Mouse (Mus musculus): ENCODE data around the gene Best1.
A peak's percentile ranks its signal among the peaks of the same experiment; 100 is the strongest.

Gene Best1

DNA sequence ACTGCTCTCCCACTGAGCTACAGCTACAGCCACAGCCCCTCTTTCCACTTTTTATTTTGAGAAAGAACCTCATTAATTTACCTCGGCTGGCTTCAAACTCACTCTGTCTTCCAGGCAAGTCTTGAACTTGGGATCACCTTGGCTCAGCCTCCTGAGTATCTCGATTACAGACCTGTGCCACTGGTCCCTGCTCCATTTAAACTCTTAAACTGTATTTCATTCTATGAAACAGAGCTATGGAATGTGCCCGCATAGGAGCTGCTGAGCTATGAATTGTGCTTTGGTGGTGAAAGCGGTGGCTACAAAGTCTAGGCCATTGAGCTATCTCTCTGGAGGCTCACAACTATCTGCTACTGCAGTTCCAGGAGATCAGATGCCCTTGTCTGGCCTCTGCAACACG lies 43.5 kb downstream of the Best1 start:
- DNase-seq (ENCODE audit: low read depth) = peak; percentile 51

GRCm38 (mm10) chr19:9956624-9957388 lies 44.6 kb downstream of the Best1 start:
- no peak for DNase-seq (ENCODE audit: low read depth)

DNA sequence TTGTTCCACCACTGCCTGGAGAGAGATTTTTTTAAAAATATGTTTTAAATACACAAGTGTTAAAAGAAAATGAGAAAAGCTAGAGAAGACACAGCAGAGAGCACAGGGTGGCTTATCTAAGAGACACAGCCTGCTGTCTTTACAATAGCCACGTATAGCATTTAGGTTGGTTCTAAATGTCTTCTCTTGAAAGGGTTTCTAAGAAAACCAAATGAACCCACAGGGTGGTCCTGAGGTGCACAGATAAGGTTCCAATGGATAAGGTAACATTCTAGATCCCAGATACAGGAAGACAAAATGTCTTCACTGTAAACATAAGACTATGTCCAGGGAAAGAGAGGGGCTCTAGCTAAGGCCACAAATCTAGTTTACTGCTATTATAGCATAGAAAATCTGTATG lies 46.0 kb downstream of the Best1 start:
- DNase-seq (ENCODE audit: low read depth) = no peak

DNA sequence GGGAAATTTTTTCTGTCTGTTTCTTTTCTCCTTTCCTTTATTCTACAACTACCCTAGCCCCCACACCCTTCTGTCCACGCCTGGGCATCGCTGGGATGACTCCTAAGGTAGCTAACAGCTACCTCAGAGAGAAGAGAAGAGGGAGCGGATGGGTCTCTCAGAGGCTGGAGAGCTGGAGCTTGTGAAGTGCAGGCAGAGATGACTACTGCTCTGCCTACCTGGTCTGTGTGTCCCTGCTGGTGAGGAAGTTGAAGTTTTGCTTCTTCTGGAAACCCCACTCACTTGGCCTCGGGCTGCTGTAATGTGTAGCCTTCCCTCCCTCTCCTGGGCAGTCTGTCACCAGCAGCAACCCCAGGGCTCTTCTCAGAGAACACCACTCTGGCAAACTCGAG lies 46.6 kb downstream of the Best1 start:
- peak; percentile 77 for DNase-seq (ENCODE audit: low read depth)

GRCm38 (mm10) chr19:9954055-9954810 lies 47.2 kb downstream of the Best1 start:
- peak; percentile 100 for DNase-seq (ENCODE audit: low read depth)

DNA sequence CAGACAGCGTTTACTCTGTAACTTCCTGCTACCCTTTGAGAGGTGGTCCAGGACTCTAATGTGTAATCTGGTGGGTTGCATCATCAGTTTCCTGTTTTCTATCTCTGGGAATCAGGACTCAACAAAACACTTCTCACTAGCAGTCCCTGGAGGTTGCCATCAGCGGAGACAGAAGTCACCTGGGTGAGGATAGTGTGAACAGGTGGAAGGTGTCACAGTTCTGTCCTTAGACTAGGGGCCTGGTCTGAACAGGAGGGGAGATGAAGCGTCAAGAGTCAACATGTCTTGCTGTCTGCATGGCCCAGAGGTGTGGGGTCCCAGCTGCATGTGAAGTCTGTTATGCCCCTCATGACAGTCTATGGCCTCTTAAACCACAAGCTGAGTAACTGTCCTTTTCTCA lies 48.5 kb downstream of the Best1 start:
- DNase-seq (ENCODE audit: low read depth) = no peak

DNA sequence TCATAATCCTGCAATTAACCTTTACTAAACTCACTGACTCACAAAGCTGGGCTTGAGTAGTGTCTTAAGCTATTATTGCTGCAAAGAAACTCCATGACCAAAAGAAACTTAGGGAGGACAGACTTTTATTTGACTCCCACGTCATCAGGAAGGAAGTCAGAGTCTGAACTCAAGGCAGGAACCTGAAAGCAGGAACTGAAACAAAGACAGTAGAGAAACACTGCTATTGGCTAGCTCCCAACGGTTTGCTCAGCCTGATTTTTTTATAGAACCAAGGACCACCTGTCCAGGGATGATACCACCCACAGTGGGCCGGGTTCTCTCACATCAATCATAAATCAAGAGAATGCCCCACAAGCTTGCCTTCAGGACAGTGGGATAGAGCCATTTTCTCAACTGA lies 49.0 kb downstream of the Best1 start:
- DNase-seq (ENCODE audit: low read depth) = no peak

DNA sequence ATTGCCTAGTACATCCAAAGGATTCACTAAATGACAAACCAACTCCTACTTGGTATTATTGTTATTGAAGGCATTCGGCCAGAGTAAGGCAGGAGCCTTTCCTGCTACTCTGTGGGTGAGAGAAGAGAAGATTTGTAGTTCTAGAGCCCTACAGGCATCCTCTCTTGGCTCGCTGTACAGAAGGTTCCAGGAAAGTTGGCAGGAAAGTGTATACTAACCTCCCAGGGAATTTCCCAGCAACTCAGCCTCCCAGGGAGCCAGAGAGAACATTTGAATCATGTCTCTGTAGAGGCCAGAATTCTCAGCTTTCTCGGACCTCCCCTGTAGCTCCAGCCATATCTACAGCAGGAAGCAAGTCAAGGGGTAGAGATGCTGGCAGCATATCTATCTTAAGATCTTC lies 54.4 kb downstream of the Best1 start:
- peak; percentile 94 for DNase-seq (ENCODE audit: low read depth)

- DNase-seq (ENCODE audit: low read depth) = peak; percentile 82
These were observed 55.5 kb downstream of the Best1 start for GRCm38 (mm10) chr19:9945800-9946564.

- no peak for DNase-seq (ENCODE audit: low read depth)
These were observed 58.6 kb downstream of the Best1 start for GRCm38 (mm10) chr19:9942539-9943533.

DNA sequence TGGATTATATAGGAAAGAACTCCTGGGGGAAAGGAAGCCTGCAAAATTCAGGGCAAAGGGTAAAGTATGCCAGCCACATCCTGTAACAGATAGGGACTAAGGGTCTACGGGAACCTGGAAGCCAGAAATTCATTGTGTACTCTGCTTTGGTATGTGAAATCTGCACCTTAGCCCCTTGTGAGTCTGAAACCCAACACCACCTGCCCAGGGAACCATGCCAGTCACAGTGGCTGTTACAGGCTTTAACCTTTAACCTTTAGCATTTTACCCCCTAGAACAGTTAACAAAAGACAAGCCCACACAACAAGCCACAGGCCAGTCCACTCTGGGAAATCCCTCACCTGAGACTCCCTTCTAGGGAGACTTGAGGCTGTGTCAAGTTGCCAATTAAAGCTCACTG lies 59.6 kb downstream of the Best1 start:
- no peak for DNase-seq (ENCODE audit: low read depth)

GRCm38 (mm10) chr19:9940903-9941302 lies 60.5 kb downstream of the Best1 start:
- DNase-seq (ENCODE audit: low read depth) = no peak

DNA sequence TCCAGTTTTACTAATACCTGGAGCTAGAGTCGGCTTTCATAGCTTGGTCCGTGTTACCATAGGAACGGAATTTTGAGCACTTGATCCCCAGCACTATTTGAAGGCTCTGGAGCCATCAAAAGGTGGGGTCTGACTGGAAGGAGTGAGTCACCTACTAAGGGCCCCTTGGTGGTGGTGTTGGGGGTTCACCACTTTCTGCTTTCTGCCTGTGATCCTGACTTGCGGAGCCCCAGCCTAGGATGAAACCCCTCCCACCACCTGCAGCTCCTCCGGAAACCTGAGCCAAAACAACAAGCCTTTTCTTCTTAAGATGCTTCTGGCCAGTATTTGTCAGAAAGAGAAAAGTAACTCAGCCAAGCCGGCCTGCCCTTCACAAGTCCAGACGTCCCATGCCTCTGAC lies 61.6 kb downstream of the Best1 start:
- no peak for DNase-seq (ENCODE audit: low read depth)

- peak; percentile 71 for DNase-seq (ENCODE audit: low read depth)
These were observed 62.6 kb downstream of the Best1 start for GRCm38 (mm10) chr19:9938824-9939303.

GRCm38 (mm10) chr19:9938156-9938823 lies 63.1 kb downstream of the Best1 start:
- DNase-seq (ENCODE audit: low read depth) = no peak

DNA sequence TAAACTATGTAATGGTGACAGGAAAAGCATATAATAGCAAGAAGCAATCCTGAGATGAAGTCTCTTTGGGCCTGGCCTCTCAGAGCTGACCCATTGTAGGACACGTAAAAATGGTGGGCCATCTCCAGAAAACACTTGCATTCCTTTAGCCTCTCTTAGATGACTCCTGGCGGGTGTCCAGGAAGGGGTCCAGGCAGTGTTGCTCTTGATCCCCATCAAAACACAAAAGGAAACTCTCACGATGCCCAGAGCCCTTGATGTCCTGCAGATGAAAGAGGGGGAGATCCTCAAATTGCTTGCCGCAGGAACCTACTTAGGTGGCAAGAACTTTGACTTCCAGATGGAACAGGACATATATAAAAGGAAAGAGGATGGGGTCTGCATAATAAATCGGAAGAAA lies 64.0 kb downstream of the Best1 start:
- DNase-seq (ENCODE audit: low read depth) = no peak

DNA sequence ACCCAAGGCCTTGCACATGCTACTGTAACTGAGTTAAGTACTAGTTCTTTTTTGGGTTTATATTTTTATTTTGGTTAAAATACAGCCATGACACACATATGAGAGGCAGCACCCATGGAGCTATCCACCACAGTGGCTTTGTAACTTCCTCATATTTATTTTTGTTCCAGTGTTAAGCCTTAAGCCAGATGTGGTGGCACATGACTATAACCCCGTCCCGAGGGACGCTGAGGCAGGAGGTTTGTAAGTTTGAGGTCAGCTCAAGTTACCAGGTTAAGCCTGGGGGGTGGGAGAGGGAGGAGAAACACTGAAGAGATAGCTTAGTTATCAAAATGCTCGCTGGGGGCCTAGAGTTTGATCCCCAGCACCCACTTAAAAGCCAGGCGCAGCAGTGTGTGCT lies 64.9 kb downstream of the Best1 start:
- peak; percentile 50 for DNase-seq (ENCODE audit: low read depth)
